Mouse (Mus musculus) adrenal gland (tissue): Measurements from ENCODE around the gene Trim24.

Experiments
- intact Hi-C: fragments of 180-260 bp; cut with DNase I; formaldehyde crosslinking; loops from one replicate; pipeline ENCODE4 v1.15.1; 2025

The Trim24 gene

DNA sequence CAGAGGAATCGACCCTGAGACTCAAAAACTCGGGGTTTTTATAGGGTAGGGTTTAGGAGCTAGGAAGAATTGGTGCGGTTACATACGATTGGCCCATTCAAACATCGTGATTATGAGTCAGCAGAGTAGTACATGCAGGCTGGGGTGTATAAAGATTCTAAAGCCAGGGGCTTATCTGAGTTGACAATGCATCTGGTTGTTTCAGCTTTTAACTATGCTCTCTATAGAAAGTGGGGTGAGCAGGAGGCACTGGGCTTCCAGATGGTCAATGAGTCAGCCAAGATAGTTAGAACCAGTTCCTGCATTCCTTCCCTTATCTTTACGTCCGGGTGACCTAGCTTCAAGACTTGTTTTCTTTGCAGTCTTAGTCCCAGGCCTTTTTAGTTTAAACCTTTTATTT lies 7.7 kb upstream of the Trim24 start:
- intact Hi-C loops, result no loop called here

DNA sequence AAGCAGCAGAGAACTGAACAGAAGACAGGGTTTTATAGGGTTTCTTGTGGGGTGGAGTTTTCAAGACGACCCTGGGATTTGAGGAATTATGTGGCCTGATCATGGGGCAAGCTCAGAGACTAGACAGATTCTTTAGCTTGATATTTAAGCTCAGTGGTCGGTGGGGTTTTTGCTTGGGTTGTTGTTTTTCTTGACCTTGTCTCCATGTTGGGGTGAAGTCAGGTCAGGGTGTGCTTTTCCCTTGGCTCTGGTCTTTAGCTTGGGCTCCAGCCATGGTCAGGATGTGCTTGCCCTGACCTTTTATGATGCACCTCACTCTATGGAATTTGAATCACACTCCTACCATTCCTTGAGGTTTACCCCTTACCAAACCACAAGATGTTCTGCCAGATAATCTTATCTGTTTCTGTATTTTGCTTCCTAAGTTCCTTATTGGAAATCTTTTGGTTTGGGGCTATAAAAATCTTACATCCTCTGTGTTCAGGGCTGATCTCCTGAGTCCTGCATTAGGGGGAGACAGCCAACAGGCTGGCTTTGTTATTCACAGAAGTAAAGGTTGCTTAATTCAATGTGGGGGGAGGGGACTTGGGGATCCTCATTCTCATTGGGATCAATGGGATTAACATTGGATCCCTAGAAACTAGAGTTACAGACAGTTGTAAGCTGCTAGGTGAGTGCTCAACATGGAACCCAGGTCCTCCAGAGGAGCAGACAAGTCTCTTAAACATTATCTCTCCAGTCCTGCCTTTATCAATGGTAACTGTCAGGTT lies 6.5 kb upstream of the Trim24 start:
- intact Hi-C loops, result no loop called here

DNA sequence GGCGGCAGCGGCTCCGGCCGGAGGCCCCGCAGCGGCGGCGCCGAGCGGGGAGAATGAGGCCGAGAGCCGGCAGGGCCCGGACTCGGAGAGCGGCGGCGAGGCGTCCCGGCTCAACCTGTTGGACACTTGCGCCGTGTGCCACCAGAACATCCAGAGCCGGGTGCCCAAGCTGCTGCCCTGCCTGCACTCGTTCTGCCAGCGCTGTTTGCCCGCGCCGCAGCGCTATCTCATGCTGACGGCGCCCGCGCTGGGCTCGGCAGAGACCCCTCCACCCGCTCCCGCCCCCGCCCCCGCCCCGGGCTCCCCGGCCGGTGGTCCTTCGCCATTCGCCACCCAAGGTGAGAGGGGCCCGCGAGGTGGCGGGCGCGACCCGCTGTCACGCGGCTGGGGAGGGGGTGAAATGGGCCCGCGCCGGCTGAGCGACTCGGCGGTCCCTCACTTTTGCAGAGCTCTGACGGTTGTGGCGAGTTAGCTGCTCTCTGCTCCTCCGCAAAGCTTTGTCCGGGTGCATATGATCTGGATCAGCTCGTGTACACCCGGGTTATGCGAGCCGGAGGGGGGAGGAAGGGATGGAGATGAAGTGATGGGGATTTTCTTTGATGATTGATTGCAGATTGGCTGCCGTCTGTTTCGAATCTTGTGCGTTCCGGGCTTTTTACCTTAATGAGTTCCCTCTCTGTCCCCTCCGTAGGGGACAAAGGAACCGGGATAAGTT lies 683 bp downstream of the Trim24 start:
- intact Hi-C loops, result loop anchor here (10.0 kb wide), 1 partner anchor 276 kb away; no protein-coding TSS in a partner anchor

DNA sequence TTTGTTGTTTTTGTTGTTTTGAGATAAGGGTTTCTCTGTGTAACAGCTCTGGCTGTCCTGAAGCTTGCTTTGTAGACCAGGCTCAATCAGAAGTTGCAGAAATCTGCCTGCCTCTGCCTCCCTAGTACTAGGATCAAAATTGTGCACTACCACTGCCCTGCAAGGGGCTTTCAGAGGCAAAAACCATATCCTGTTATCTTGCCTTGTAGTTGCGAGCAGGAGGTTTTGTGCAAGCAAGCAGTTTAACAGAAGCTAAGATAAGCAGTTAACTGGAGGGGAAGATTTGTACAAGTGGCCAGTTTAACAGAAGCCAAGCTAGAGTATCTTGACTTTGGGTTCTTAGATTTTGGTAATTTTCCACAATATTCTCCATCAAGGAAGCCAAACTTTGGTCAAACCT lies 2.2 kb downstream of the Trim24 start:
- intact Hi-C loops, result loop anchor here (10.0 kb wide), 1 partner anchor 278 kb away; no protein-coding TSS in a partner anchor

DNA sequence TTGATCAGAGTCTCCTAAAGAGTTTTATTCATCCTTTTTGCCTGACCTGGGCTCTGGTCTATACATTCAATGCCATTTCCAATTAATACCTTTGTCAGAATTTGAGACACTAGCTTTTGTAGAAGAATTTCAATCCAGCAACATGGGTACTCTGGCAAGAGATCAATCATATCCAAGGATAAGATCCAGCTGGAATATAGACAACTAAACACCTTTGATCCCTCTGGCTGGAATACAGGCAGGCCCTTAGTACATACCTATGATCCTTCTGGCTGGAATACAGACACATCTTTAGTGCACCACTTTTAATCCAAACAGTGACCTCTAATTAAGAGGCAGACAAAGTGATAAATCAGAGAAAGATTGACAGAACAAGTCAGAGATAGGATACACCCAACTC lies 3.1 kb downstream of the Trim24 start:
- intact Hi-C loops, result loop anchor here (10.0 kb wide), 1 partner anchor 279 kb away; no protein-coding TSS in a partner anchor

DNA sequence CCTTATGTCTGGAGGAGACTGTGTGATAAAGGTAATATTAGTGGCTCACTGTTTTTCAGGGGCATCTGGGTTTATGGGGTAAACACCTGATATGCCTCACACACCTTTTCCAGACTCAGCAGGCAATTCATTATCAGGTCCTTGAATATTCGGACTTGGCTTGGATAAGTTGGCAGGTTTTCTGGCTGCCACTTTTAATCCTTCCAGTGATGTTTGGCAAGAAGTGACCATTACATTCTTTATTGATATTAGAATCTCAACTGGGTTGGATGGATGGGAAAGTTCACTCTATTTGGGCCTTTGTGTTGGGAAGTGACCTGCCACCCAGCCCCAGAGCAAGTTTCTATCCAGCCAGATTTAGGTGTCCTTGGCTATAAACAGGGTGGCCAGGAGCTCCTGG lies 7.6 kb downstream of the Trim24 start:
- intact Hi-C loops, result loop anchor here (10.0 kb wide), 1 partner anchor 283 kb away; no protein-coding TSS in a partner anchor

DNA sequence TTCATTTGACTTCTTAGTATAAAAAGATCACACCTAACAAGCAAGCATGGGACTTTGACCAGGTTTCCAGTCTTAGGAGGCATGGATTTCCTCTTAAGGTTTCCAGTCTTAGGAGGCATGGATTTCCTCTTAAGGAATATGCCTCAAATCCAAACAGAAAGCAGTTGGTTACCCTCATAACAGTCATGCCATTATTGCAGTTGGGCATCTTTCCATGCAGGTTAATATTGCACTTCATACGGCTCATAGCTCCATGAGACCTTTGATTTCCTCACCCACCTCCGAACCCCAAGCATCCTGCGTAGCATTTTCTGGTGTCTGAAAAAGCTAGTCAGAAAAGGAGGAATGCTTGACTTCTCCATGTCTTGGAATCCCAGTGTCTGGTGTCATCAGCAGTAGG lies 10.0 kb downstream of the Trim24 start:
- intact Hi-C loops, result no loop called here

DNA sequence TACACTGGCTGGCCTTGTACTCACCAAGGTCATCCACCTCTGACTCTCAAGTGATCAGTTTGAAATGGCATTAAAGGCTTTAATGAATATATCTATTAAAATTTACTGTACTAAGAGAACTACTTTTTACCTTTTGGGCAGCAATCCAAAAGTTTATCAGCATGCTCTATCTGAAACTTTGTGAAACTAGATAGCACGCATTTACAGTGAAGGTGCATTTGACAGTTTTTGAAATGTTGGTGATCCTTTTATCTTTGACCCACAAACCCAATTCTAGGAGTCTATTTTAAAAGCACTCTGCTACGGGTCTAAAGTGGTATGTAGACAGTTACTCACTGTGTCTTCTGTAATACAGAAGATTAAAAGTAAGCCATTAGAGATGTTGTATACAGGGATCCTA lies 23.0 kb downstream of the Trim24 start:
- intact Hi-C loops, result no loop called here

DNA sequence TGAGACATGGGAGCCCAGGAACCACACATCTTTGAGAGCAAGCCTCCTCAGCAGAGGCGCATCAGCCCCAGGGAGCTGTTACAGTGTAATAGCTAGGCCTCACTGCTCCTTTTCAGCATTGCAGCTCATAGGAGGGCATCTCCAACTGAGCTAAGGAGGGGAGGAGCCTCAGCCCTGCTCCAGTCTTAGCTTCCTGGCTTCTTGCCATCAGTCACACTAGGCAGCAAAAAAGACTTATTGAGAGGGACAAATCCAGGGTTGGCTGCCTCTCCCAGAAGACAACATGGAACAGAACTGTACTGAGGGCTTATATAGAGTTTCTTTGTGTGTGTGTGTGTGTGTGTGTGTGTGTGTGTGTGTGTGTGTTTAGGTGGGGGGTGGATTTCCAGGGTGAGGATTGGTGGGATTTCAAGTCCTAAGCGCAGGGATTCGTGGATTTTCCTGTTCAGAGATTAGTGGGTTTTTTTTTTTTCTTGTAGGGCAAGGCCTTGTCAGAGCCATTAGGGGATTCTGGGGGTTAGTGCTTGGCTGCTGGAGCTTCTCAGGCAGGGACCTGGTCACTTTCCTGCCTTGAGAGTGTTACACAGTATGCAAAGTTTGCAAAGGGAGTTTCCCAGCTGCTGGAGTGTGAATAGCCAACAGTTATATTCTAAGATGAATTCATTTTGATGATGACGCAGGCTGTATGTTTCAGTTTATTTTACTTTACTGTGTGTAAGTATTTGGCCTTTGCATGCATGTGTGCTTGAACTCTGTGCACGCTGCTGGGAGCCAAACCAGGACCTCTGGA lies 25.2 kb downstream of the Trim24 start:
- intact Hi-C loops, result no loop called here

DNA sequence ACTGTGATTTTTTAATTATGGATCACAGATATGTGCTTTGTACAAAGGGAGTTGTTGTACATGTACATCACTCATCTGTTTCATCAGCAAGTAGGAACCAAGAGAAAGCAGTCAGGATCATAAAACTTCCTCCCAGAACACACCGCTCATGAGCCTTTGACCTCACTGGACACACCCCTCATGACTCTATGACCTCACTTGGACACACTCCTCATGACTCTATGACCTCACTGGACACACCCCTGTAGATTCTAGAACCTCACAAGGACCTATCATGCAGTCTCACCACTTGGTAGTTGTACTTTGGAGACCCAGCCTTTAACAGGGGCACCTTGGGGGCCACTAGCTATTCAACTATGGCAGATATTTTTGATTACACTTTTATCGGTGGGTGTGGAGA lies 29.6 kb downstream of the Trim24 start:
- intact Hi-C loops, result no loop called here

DNA sequence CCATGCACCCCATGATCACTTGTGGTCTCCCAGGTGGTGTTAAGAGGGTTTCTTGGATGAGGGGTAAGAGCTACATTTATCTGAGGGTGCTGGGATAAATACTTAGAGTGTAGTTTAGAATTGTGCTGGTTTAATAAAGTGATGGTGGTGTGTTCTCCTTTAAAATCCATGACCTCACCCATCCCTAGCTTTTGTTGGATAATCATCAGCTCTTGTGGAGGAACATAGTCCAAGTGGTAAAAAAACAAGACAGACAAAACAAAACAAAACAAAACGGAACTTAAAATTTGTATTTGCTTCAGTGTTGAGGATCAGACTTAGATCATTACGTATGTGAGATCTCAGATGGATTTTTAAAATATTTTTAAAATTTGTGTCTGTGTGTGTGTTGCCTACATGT lies 31.2 kb downstream of the Trim24 start:
- intact Hi-C loops, result no loop called here

DNA sequence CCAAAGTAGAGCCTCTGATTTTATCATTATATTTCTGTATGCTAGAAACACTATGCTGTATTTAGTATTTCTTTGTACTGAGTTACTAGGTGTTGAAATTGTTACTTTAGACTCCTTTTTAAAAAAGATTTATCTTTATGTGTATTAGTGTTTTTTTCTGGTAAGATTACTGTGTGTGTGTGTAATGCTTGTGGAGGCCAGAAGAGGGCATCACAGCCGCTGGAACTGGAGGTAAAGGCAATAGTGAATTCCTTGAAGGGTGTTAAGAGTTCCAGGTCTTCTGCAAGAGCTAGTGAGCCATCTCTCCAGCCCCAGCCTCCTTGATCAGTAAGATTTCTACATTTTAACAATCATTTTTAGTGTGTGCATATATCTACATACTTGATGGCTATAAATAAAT lies 33.2 kb downstream of the Trim24 start:
- intact Hi-C loops, result no loop called here

DNA sequence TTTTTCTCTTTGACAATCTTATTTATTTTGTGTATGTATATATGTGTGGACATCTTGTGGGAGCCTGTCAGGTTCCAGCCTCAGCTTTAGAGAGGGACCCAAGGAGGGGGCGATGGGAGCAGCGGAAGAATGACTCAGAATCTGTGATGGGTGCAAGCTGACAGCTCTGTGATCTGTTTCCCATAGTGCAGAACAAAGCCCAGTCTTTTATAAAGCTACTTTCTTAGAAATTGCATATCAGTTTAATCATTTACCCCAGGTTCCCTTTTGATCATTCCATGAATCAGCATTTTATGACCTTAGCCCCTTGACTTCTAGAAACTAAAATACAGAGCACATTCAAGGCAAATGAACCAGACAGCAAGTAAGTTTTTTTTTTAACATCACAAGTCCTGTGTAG lies 42.9 kb downstream of the Trim24 start:
- intact Hi-C loops, result no loop called here

DNA sequence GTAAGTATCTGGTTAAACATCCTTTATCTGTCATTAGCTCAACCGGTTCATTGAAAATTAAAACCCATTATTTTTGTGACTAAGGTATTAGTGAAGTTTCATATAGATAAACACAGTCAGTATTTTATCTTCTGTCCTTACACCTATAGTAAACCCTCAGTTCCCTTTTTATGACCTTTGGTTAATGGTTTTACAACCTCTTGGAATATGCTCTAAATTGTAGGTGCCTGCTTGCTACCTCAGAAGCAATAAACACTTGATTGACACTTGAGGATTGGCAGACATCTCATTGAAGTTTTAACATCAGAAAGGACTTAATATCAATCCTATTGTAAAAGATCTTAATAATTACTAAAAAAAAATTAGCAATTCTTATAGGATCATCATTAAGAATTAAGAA lies 54.5 kb downstream of the Trim24 start:
- intact Hi-C loops, result no loop called here

DNA sequence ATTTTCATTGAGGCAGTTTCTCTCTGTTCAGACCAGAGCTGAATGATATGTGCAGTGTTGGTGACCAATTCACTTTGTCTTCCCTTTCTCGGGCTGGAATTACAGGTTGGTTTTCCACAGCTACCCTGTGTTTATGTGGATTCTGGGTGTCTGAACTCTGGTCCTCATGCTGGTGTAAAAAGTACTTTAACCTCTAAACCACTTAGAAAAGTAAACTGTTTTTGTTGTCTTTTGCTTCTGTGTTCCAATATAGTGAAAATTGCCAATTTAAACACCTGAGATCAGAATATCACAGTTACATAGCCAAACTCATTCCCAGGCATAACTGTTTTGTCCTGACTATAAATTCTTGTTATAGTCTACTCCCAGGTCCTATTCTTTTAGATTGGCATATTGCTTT lies 56.1 kb downstream of the Trim24 start:
- intact Hi-C loops, result no loop called here

DNA sequence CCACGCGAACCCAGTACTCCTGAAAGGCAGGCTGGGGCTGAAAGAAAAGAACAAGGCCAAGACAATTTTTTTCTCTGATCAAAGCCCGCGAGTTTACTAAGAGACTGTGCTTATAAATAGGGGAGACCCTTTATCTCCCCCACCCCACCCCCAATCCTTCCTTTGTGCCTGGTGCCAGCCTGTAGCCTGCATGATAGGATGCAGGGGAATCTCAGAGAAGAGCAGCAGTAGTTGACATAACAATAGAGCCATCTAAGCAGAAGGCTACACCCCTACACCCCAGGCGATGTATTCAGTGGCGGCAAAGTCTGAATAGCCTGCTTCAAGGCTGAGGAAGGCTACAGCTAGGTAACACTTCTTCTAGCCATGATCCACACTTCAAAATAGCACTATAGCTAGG lies 65.9 kb downstream of the Trim24 start:
- intact Hi-C loops, result no loop called here

DNA sequence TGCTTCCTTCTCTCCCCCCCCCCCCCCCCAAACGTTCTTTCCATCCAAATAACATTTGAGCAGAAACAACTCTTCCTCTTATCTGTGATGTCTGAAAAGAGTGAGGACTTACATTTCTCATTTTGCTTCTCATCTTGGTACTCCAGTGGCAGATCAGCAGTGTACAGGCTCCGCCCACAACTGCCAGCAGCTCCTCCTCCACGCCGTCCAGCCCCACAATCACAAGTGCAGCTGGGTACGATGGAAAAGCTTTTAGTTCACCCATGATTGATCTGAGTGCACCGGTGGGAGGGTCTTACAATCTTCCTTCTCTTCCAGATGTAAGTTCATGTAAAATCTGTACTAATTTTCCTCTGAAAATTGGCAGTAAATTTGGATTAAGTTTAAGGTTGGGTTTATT lies 80.7 kb downstream of the Trim24 start:
- intact Hi-C loops, result no loop called here

DNA sequence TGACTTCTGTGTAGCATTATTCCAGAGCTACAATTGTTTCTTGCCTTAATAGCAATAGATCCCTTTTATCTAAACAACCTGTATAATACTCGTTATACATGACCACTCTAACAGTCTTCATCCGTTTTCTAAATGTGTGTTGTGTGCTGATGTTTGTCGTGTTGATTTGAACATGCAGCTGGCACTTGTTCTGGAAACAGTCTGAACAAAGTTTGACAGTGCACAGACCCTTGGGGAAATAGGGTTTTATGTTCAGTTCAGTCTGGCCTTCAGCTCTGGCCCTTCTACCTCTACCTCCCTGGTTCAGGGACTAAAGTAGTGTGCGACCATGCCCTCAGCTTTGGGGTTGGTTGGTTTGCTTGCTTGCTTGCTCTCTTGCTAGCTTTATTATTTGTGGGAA lies 96.8 kb downstream of the Trim24 start:
- intact Hi-C loops, result no loop called here

DNA sequence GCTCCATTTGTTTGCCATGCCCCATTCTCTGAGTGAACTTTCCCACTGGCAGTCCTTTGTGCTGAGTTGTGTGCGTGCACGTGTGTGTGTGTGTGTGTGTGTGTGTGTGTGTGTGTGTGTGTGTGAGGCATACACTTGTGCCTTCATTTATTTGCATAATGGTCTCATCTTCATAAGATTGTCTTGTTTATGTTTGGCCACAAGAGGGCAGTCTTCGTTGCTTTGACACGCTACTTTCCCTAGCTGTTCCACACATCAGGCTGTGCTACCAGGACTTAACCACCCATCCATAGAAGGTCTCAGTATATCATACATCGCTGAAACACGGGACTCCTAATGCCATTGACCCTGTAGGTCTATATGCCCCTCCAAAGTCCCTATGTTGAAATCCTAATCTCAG lies 136.8 kb downstream of the Trim24 start:
- intact Hi-C loops, result loop anchor here (5.0 kb wide), 1 partner anchor 420 kb away; no protein-coding TSS in a partner anchor

DNA sequence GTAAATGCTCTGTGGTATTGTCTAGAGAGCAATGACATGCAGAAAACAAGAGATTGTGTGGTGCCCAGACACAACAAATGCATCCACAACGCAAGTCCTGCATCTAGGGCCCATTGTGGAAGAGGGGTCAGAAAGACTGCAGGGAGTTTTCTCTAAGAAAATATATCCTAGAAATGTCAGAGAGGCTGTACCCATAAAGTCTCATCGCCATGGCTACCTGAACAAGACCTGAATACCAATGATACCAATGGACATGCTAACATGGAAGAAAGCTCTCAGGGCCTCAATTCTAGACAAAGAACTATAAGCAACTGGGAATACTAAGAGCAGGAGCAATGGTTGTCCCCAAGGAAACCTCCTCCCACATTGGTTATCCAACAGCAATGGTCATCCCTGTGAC lies 142.2 kb downstream of the Trim24 start:
- intact Hi-C loops, result no loop called here
